Mouse (Mus musculus) c-Kit-positive CD71-positive TER-119-negative erythroid progenitor cells, embryonic 14.5 days (primary cell): ENCODE results near the gene Arsk.

Experiments
- DNase-seq: peaks from one replicate; pipeline ENCODE4 v3.0.0-alpha.2; 2013; ENCODE audit warnings: low read depth

The Arsk gene

DNA sequence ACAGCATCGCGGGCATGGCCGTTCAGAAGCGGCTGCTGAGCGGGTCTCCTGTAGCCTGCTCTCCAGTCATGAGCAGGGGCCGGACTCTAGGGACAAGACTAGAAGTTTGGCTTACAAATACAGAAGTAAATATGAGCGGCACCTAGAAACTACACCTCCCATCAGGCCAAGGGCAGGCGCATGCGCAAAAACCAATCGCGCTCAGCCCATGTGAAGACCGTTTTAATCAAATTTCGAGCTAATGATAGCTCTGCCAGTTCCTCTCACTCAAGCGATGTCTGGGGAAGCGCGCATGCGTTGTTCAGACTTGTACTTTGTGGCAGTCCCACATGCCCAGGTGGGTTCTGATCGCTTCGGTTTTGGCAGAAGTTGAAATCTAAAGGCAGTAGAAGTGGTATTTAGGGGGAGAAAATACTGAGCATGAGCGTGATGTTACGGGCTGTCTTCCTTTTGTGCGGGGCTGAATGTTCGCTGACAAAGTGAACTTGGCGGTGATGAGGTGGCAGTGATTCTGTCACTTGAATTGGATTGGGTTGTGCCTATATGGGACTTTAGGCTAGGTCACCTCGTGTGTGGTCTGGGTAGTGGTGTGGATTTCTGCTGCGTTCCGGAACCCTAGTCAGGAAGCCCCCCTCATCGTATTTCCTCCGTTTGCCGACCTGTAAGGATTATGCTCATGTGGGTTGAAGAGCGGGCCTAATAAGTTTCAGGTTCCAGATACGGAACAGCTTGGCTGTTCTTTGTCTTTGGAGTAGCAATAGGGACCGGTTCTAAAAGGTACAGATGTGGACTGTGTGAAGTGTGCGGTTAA, at the start of gene Arsk, which contains the start of gene Ttc37:
Gene Arsk, minus strand, starts transcription at position 168 of the 811 bp plus-strand sequence.
Gene Ttc37, plus strand, starts transcription at position 242 of the 811 bp plus-strand sequence.
- DNase-seq = peak; percentile 98

DNA sequence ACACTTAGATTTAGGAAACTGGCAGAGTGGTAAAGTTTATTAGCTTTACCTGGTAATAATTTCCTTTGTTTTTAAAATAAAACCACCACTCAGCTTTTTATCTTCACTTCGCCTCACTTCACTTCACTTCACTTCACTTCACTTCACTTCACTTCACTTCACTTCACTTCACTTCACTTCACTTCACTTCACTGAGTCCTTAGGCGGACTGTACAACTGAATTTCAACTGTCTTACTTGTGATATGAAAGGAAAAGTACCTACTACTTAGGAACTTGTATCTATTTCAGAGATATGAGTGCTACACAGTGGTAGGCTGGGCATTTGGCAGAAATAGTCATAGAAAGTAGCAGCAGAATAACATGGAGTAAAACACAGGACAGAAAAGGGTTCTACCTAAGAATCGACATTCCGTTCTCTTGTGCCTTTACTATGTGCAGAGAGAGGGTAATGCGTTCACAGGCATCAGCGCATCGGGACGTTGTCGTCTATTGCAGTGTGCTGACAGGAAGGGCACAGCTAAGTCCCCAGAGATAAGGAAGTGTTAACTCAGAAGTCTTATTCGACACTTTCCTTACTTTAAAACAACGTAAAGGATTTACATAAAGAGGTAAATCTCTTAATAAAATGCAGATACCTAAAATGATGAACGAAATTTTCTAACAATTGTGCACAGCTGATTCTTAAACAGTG, 42.8 kb upstream of the Arsk start:
- no peak for DNase-seq

DNA sequence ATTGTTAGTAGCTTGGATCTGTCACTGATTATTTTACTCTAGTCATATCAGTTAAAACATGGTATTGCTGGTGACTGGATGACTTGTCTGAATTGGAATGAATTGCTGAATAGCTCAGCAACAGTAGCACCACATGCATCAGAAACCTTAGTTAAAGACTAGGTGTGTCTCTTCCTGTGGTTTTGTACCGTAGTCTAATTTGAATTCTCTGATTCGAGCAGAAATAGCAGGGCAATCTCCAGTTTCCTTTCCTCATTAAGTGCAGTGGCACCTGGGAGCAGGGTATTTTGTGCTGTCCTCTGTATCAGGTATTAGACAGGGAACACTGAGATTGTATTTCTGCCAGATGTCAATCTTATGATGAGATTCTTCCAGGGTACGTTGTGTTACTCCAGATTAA, 40.4 kb upstream of the Arsk start:
- DNase-seq = no peak

DNA sequence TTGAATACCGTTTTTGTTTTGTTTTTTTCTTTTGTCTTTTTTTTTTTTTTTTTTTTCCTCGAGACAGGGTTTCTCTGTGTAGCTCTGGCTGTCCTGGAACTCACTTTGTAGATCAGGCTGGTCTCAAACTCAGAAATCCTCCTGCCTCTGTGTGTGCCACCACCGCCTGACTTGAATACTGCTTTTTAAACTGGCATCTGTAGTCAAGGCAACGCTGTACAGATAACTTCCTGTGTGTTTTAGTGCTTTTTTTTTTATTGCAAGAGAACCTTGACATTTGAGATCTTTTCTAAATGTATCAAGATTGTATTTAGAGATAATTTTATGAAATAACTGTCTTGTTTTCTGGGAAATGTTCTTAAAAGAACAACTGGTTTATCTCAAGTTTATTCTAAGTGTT, 34.0 kb upstream of the Arsk start:
- DNase-seq = no peak

DNA sequence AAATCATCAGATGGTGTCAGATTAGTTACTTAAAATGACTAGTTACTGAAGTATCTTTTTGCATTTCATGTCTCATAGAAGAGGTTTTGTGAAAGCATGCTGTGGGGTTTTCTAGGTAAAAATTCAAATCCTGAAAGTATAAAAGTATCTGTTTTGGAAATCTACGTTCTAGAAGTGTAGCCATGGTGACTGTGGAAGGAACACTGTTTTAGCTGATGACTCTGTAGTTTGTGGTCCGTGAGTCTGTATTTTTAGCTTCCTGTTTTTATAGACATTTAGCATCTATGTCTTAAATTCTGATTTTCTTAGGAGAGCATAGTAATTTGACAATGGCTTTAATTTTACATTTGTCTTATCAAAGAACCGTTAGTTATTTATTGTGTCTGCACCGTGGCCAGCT, 30.3 kb upstream of the Arsk start:
- no peak for DNase-seq

DNA sequence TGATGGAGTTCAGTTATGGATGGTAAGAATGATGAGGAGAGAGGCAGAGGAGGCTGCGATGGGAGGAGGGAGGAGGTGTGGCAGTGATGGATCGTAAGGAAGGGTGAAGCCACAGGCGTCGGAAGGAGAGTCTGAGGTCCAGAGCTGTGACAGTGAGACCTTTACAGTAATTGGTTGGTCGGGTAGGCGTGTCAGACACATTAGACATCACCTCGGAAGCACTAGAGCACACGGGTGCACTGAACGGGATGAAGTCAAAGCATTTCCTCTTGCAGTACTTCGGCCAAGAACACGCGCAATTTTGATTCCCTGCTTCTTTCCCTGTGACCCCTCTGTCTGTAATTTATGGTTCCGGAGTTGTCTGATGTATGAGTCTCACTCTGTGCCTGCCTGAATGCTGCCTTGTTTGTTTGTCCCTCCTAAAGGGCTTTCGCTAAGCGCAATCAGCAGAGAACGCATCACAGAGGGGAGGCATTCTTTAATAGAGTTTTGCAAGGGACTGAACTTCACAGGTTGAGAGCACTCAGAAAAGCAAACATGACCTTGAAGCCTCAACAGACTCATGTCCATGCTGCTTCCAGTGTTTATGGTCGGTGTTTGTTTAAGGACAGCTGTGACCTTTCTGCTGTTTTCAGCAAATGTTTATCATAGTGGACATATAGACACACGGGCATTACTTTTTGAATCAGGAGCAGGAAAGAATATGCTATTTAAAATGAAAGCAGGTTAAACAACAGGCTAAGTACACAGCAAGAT, 10.8 kb upstream of the Arsk start:
- DNase-seq = no peak

DNA sequence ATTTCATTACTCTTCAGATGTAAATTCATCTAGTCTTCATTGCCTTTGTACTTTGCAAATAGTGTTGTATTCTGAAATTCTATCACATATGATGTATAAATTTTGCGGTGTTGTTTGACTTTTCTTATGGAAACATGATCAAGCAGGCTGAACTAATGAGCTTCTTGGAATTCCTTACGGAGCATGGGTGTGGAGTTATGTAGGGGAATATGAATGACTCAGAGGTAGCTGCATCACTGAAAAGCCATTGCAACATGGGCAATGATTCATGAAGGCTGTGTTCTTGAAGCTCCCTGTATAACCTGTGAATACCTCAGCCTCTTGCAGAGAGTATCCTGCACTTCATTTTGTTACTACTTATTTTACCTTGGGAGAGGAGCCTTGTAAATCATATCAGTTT, 3.5 kb upstream of the Arsk start:
- DNase-seq = no peak

DNA sequence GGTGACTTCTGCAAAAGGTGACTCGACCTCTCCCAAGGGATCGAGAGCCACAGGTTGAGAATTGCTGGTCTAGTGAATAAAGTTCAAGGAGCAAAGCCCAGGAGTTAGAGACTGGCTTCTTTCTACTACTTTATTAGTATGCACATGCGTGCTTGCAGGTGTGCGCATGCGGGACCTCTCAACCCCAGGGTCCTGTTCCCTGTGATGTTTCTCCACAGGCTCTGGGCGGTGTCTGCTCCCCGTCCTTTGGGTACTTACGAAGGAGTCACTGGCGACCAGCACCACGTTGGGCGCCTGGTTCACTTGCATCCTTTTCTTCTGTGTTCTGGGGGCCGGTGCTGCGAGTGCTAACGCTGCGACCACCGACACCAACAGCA, 356 bp downstream of the Arsk start:
- peak; percentile 46 for DNase-seq

DNA sequence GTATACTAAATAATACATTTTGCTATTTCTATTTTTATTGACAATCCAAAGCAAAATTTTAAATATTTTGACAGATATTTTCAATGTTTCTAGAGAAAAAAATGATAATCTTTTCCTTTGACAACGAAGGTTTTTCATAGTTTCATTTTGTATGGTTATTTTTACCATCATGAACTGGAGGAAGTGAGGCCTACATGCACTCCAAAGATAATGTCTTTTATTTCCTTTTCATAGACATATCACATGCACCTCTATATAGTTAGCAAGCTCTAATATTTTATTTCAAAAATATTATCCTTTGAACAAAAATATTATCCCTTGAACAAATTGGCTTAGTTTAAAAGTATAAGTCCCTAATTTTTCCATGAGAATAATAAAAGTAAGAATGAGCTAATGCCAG, 24.1 kb downstream of the Arsk start:
- DNase-seq = no peak

DNA sequence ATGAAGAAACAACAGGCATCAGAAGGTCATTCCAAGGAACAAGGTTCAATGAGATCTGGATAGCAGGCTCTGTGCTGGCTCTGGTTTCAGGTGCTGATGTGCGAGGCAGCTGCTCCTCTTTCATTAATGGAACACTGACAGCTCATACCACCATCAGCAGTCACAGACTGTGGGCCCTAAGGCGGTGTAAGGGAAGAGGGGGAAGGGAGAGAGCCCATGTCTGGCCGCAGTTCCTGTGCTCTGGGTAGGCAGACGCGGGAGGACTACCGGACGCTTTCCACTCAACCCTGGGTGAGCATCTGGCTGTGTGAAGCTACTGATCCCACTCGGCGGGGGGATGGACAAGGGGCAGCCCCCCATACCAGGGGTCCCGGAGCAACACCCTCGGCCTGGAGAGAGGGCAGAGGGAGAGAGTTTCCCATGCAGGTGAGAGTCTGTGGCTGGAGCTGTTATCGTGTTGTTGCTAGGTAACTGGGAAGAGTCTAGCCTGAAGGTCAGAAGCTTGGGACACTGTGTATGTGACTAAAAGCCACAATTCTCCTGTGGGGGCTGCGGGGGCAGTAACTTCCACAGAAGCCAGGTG, 34.0 kb downstream of the Arsk start:
- no peak for DNase-seq

DNA sequence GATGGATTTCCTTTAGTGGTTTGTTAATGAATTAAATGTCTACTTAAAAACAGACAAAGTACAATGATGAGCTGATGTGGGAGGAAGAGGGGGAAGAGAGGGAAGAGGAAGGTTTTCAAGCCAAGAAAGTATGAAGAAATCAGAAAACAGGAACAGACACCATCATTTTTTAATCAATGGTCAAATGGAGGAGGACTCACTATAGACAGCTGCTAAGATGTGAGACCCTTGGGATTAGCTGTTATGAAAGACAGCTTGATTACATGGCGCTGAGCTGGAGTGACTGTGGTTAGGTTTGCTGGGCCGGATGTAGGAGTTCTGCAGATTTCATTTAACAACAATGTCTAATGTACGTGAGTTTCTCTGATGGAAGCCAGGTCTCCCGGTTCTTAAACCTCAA, 34.9 kb downstream of the Arsk start:
- DNase-seq = no peak

DNA sequence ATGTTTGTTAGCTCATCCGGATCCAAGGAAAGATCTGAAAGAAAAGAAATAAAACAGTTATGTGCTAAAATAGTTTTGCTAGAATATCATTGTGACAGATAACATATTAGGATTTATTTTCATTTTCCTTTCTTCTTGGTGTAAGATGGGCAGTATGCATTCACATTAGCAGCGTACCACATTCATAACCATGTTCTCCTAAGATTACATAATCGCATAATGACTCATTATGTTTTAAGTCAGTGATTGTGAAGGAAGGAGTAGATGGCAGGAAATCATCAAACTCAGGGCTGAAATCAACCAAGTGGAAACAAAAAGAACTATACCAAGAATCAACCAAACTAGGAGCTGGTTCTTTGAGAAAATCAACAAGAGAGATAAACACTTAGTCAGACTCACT, 35.9 kb downstream of the Arsk start:
- no peak for DNase-seq

DNA sequence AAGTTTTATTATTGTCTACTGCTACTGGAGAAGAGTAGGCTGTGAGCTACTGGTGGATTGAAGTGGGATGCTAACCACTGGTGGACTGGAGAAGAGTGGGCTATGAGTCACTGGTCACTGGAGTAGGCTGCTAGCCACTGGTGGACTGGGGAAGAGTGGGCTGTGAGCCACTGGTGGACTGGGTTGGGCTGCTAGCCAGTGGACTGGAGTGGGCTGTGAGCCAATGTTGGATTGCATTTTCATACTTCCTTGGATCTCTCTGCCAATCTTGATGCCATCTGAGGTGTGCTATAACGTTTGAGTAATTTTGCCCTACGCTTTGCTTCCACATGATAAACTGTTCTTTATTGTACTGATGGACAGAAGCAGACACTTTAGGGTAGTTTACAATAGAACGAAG, 36.3 kb downstream of the Arsk start:
- DNase-seq = no peak

DNA sequence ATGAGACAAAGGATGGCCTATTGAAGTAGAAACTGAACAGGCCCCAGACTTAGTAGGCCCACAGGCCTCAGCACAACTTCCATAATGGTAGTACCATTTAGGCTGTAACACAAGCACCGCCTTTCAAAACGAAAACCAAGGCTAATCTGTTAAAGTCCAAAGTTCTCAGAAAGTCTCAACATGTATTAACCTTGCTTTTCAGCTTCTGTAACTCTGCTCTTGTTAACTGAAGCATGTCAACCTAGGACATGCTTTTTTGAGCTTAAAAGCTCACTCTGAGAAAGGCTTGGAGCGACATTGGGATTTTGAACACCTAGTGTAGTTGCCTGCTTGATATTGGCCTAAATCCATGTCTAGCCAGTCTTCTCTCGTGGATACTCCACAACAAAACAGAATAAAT, 38.9 kb downstream of the Arsk start:
- no peak for DNase-seq

DNA sequence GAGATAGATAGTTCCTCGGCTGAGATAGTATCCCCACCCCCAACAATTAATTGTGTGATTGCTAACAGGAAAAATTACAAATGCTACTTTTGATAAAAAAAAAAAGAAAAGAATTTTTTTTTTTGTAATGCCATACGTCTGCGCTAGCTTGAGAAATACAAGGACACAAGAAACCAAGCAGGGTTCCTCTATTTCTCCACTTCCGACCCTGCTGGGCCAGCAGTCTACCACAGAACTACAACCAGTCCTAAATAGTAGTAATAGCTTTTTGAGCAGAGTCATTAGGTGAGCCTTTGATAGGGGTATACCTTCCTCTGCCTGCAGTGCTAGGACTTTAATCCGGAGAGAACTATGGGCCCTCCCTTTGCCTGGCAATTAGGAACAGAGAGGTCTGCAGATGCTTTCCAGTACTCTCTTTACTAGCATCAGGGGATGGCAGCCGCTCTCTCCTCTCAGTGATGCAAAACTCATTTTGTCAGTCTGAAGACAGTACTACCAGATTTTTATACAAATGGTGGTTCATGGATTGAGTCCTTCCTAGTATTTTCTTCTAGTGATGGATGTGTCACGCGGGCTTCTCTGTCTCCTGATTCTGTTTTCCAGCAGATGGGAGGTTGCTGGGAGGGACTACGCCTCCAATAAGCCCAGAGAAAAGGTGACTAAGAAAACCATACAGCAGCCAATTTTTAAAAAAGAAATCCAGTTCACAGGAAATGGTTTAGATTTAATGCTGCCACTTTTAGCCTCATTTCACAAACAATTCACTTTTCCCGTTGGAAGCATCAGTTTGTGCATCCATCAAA, 41.0 kb downstream of the Arsk start:
- DNase-seq = no peak

DNA sequence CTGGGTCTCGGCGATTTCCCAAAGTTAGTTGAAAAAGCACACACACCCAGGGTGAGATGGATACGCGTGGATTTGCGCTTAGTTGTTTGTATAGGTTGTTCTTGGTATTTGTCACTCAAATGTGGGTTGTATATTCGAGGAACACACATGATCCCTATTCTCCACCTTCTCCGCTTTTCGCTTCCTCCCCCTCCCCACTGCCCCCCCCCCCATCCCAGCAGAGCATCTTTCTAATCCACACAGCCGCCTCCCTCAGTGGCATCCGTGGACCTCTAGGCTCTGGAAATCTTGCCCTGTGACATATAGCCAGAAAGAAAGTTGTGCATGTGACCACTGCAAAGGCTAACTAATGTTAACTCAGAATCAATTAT, 41.6 kb downstream of the Arsk start, which contains the start of gene Gpr150:
Gene Gpr150, minus strand, starts transcription at position 101 of the 371 bp plus-strand sequence.
- DNase-seq = no peak

DNA sequence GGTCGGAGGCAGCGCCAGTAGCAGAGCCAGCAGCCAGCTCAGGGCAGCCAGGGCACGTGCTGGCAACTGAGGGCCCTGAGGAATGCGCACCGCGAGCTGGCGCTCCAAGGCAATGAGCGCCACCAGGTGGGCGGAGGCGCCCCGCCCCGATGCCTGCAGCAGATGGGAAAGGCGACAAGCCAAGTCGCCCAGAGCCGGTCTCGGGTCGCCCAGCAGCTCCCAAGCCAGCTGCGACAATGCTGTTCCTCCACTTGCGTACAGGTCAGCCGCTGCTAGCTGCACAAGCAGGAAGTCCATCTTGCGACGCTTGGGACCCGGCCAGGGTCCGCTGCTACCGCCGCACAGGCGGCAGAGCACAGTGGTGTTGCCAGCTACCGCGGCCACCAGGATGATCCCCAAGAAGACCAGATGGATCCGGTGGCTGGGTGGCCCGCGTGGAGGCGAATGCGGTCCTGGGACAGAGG, 42.2 kb downstream of the Arsk start:
- peak; percentile 70 for DNase-seq

DNA sequence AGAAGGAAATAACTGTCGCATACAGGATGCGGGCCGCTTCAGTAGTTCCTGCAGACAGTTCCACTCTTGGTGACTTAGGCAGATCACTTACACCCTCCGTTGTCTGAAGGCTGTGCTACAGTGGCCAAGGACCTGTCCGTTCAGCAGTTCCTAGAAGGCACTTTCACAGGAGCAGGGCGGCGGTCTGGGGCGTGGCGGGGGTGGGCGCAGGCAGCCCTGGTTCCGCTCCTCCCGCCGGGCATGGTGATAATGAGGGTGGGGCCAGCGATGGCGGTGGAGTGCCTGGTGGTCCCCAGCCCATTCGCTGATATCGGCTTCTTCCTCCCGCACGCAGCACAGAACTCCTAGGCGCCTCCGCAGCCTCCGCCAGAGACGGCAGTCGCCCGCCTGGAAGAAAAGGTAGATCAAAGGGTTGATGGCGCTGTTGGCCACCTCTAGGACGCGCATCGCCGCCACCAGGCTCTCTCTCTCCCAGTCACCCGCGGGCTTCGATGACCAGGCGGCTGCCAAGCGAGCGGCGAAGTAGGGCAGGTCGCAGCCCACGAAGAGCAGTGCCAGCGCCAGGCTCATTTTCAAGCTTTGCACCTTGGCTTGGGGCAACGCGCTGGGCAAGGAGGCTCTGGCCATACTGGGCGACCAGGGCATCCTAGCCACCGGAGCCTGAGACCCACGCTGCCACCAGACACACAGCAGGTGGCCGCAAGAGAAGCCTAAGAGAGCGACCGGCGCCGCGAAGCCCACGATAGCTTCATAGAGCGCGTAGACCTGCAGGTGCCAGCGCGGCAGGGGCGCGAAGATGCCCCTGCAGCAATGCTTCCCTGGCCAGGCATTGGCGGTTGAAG, 42.8 kb downstream of the Arsk start:
- DNase-seq = peak; percentile 76

DNA sequence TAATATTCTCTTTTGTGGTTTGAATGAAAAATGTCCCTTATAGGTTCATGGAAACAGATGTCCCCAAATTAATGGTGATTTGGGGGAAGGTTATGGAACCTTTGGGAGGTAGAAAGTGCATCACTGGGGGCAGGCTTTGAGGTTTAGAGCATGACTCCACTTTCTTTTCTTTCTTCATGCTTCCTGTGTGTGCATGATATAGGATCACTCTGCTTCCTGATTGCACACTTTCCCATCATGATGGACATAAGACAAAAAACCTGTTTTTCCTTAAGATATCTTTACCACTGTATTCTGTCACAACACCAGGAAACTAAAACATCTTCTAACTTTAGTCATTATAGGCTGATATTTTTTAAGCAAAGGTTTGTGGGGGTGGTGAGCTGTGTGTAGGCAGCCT, 53.5 kb downstream of the Arsk start:
- DNase-seq = no peak

DNA sequence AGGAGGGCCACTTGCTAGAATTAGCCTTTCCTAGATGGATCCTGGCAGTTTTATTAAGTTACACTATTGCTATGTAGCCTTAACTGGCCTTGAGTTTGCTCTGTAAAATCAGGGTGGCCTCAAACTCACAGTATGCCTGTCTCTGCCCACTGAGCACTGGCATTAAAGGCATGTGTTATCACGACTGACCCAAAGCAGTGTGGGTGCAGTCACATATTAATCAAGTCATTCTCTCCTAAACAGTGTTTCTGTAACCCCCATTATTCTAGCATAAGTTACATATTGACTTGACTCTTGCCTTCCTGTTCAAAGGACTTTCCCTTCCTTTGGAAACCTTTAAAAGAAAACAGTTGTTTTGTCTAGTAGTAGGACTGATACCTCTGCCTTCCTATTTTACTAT, 56.0 kb downstream of the Arsk start:
- no peak for DNase-seq

DNA sequence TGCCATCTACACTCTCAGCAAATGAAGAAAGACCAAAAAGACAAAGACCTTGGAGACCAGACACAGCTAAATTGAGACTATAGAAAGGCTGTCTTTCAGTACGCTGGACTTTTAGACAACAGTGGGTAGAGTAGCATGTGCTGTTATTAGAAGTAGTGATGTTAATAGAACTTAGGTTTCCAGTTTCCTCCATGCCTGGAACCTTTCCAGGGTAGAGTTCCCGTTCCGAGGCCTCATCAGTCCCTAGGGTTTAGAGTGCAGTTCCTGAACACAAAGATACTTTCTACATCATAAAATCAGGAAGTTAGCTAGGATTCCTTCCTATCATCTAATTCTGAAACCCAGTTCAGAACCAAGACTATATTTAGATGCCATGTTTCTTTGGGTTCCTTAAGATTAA, 73.9 kb downstream of the Arsk start:
- DNase-seq = no peak
